Mouse (Mus musculus): ENCODE measurements at regions not wholly inside any gene's neighbourhood (a gene's known extent, or its start where the extent isn't known, plus 50 kb on each side); places are given as distances from the start of the nearest gene placed in this dataset.
A peak's percentile ranks its signal among the peaks of the same experiment; 100 is the strongest.

GRCm38 (mm10) chr19:54154400-54154799 is 110.4 kb downstream of the Adra2a start:
- no peak for DNase-seq (ENCODE audit: extremely low read depth, low read depth, low spot score)

GRCm38 (mm10) chr19:54170361-54170760 is 126.4 kb downstream of the Adra2a start:
- WGBS = 66% methylated on average over 2 of the region's 2 CpGs
- Histone ChIP-seq H3K4me3 (ENCODE audit: insufficient read depth, low read depth, low read length) (no peak overlapping the region), H3K4me1 (ENCODE audit: control insufficient read depth, insufficient read depth, low read length) (no peaks in the 10 kb centered on the region), H3K9ac (ENCODE audit: low read depth, low read length) (no peak overlapping the region), H3K27ac (replicated peaks; ENCODE audit: insufficient read depth, low read depth, low read length) (no peak overlapping the region), H3K27me3 (ENCODE audit: control insufficient read depth, insufficient read depth, low read length) (peaks cover 2% of the 10 kb centered on the region; the same call in 1 of the 2 replicates), H3K79me2 (ENCODE audit: control insufficient read depth, insufficient read depth, low read length) (no peaks in the 10 kb centered on the region), H3K36me3 (ENCODE audit: control insufficient read depth, insufficient read depth, low read length) (no peaks in the 10 kb centered on the region)
- TF ChIP-seq POLR2A (IDR thresholded peaks at IDR 0.05; ENCODE audit: extremely low read depth, insufficient read depth, low read length) (no peak), CTCF (IDR thresholded peaks at IDR 0.05; ENCODE audit: low read depth, low read length) (no peak)
- DNase-seq (ENCODE audit: extremely low read depth, low read depth, low spot score) = no peak

More at GRCm38 (mm10) chr19:54154400-54154799, 110.4 kb downstream of the Adra2a start:
- no peak overlapping the region for H3K4me3 ChIP-seq (ENCODE audit: insufficient read depth, low read depth, low read length)
- no peaks in the 10 kb centered on the region for H3K4me1 ChIP-seq (ENCODE audit: control insufficient read depth, insufficient read depth, low read length)
- TF ChIP-seq POLR2A (IDR thresholded peaks at IDR 0.05; ENCODE audit: extremely low read depth, insufficient read depth, low read length) (no peak), CTCF (IDR thresholded peaks at IDR 0.05; ENCODE audit: low read depth, low read length) (no peak)
- no peaks in the 10 kb centered on the region for H3K27me3 ChIP-seq (ENCODE audit: control insufficient read depth, insufficient read depth, low read length)
- H3K79me2 ChIP-seq (ENCODE audit: control insufficient read depth, insufficient read depth, low read length) = no peaks in the 10 kb centered on the region
- H3K36me3 ChIP-seq (ENCODE audit: control insufficient read depth, insufficient read depth, low read length) = no peaks in the 10 kb centered on the region
- H3K27ac ChIP-seq (replicated peaks; ENCODE audit: insufficient read depth, low read depth, low read length) = no peak overlapping the region
- H3K9ac ChIP-seq (ENCODE audit: low read depth, low read length) = no peak overlapping the region
- WGBS = 42% methylated on average over 4 of the region's 4 CpGs

GRCm38 (mm10) chr19:54174090-54175055 is 130.4 kb downstream of the Adra2a start:
- Histone ChIP-seq H3K27ac (replicated peaks; ENCODE audit: insufficient read depth, low read depth, low read length) (no peak overlapping the region), H3K36me3 (ENCODE audit: control insufficient read depth, insufficient read depth, low read length) (no peaks in the 10 kb centered on the region), H3K27me3 (ENCODE audit: control insufficient read depth, insufficient read depth, low read length) (peaks cover 2% of the 10 kb centered on the region; the same call in 1 of the 2 replicates), H3K9ac (ENCODE audit: low read depth, low read length) (no peak overlapping the region), H3K4me3 (ENCODE audit: insufficient read depth, low read depth, low read length) (no peak overlapping the region), H3K79me2 (ENCODE audit: control insufficient read depth, insufficient read depth, low read length) (no peaks in the 10 kb centered on the region), H3K4me1 (ENCODE audit: control insufficient read depth, insufficient read depth, low read length) (no peaks in the 10 kb centered on the region)
- DNase-seq (ENCODE audit: extremely low read depth, low read depth, low spot score) = no peak
- TF ChIP-seq CTCF (IDR thresholded peaks at IDR 0.05; ENCODE audit: low read depth, low read length) (no peak), POLR2A (IDR thresholded peaks at IDR 0.05; ENCODE audit: extremely low read depth, insufficient read depth, low read length) (no peak)
- whole genome bisulfite sequencing = 83% methylated on average over 14 of the region's 14 CpGs

GRCm38 (mm10) chr19:54175766-54176165 is 131.8 kb downstream of the Adra2a start:
- Histone ChIP-seq H3K4me1 (ENCODE audit: control insufficient read depth, insufficient read depth, low read length) (no peaks in the 10 kb centered on the region), H3K27me3 (ENCODE audit: control insufficient read depth, insufficient read depth, low read length) (no peaks in the 10 kb centered on the region), H3K4me3 (ENCODE audit: insufficient read depth, low read depth, low read length) (no peak overlapping the region), H3K36me3 (ENCODE audit: control insufficient read depth, insufficient read depth, low read length) (no peaks in the 10 kb centered on the region), H3K9ac (ENCODE audit: low read depth, low read length) (no peak overlapping the region), H3K79me2 (ENCODE audit: control insufficient read depth, insufficient read depth, low read length) (no peaks in the 10 kb centered on the region), H3K27ac (replicated peaks; ENCODE audit: insufficient read depth, low read depth, low read length) (no peak overlapping the region)
- WGBS = 42% methylated on average over 7 of the region's 7 CpGs
- TF ChIP-seq POLR2A (IDR thresholded peaks at IDR 0.05; ENCODE audit: extremely low read depth, insufficient read depth, low read length) = no peak
- no peak for DNase-seq (ENCODE audit: extremely low read depth, low read depth, low spot score)

- Histone ChIP-seq H3K4me3 (ENCODE audit: insufficient read depth, low read depth, low read length) (no peak overlapping the region), H3K27ac (replicated peaks; ENCODE audit: insufficient read depth, low read depth, low read length) (no peak overlapping the region), H3K4me1 (ENCODE audit: control insufficient read depth, insufficient read depth, low read length) (no peaks in the 10 kb centered on the region), H3K9ac (ENCODE audit: low read depth, low read length) (no peak overlapping the region), H3K36me3 (ENCODE audit: control insufficient read depth, insufficient read depth, low read length) (no peaks in the 10 kb centered on the region), H3K79me2 (ENCODE audit: control insufficient read depth, insufficient read depth, low read length) (no peaks in the 10 kb centered on the region), H3K27me3 (ENCODE audit: control insufficient read depth, insufficient read depth, low read length) (no peaks in the 10 kb centered on the region)
- no peak for DNase-seq (ENCODE audit: extremely low read depth, low read depth, low spot score)
- 63% methylated on average over 6 of the region's 6 CpGs for WGBS
- no peak for TF ChIP-seq POLR2A (IDR thresholded peaks at IDR 0.05; ENCODE audit: extremely low read depth, insufficient read depth, low read length)
- TF ChIP-seq CTCF (IDR thresholded peaks at IDR 0.05; ENCODE audit: low read depth, low read length) = no peak
Measured at GRCm38 (mm10) chr19:54177491-54177890, 133.5 kb downstream of the Adra2a start.

GRCm38 (mm10) chr19:54200407-54200806 is 156.5 kb downstream of the Adra2a start:
- TF ChIP-seq POLR2A (IDR thresholded peaks at IDR 0.05; ENCODE audit: extremely low read depth, insufficient read depth, low read length) (no peak), CTCF (IDR thresholded peaks at IDR 0.05; ENCODE audit: low read depth, low read length) (no peak)
- no peaks in the 10 kb centered on the region for H3K79me2 ChIP-seq (ENCODE audit: control insufficient read depth, insufficient read depth, low read length)
- H3K4me1 ChIP-seq (ENCODE audit: control insufficient read depth, insufficient read depth, low read length) = peaks cover 15% of the 10 kb centered on the region
- H3K9ac ChIP-seq (ENCODE audit: low read depth, low read length) = no peak overlapping the region
- WGBS = 15% methylated on average over 6 of the region's 6 CpGs
- no peaks in the 10 kb centered on the region for H3K36me3 ChIP-seq (ENCODE audit: control insufficient read depth, insufficient read depth, low read length)
- peak overlapping the region; percentile 33; the same call in 1 of the 2 replicates for H3K27ac ChIP-seq (replicated peaks; ENCODE audit: insufficient read depth, low read depth, low read length)
- H3K4me3 ChIP-seq (ENCODE audit: insufficient read depth, low read depth, low read length) = no peak overlapping the region
- no peaks in the 10 kb centered on the region for H3K27me3 ChIP-seq (ENCODE audit: control insufficient read depth, insufficient read depth, low read length)
- no peak for DNase-seq (ENCODE audit: extremely low read depth, low read depth, low spot score)

Data from liver, adult 2 months (tissue).